Mouse (Mus musculus) limb, embryonic 12.5 days (tissue): ENCODE results near the gene Rassf4. TPM values are rescaled to one million over a fixed set of nuclear protein-coding genes. Genes with fewer than 3 reads are reported as not detected.

Experiments
- ATAC-seq: fragments of 200-750 bp; cut with Nextera tagmentation; 2 replicates; pipeline ENCODE4 v1.8.0; 2017; ENCODE audit warnings: low read depth, moderate TSS enrichment; ENCODE audit not compliant: insufficient number of reproducible peaks, insufficient read depth, low FRiP score, low TSS enrichment
- H3K27ac ChIP-seq: fragments of 300-500 bp; sonication (generic); 2 replicates; pipeline ENCODE4 v1.5.1; 2016; ENCODE audit warnings: mild to moderate bottlenecking, moderate library complexity
- H3K27me3 ChIP-seq: fragments of 300-500 bp; sonication (generic); 2 replicates; pipeline ENCODE4 v1.6.1; 2016; ENCODE audit warnings: mild to moderate bottlenecking, moderate library complexity
- H3K36me3 ChIP-seq: fragments of 300-500 bp; sonication (generic); 2 replicates; pipeline ENCODE4 v1.6.1; 2016; ENCODE audit warnings: mild to moderate bottlenecking, moderate library complexity
- H3K4me1 ChIP-seq: fragments of 300-500 bp; sonication (generic); replicated peaks from 2 replicates; pipeline ENCODE4 v1.6.1; 2016
- H3K4me2 ChIP-seq: fragments of 300-500 bp; sonication (generic); 2 replicates; pipeline ENCODE4 v1.6.1; 2016; ENCODE audit warnings: mild to moderate bottlenecking, moderate library complexity
- H3K4me3 ChIP-seq: fragments of 300-500 bp; sonication (generic); replicated peaks from 2 replicates; pipeline ENCODE4 v1.5.1; 2016; ENCODE audit warnings: mild to moderate bottlenecking
- H3K9ac ChIP-seq: fragments of 300-500 bp; sonication (generic); replicated peaks from 2 replicates; pipeline ENCODE4 v1.6.1; 2016; ENCODE audit warnings: mild to moderate bottlenecking, moderate library complexity
- H3K9me3 ChIP-seq: fragments of 300-500 bp; sonication (generic); 2 replicates; pipeline ENCODE4 v1.6.1; 2016; ENCODE audit warnings: mild to moderate bottlenecking, moderate library complexity
- WGBS: fragments of 180-500 bp; shearing (Covaris S2); methylation state at CpG from one replicate; pipeline ENCODE4 v1.1.7; 2016; 5-methylcytosine and 5-hydroxymethylcytosine counted together
- polyA plus RNA-seq: library from polyadenylated mRNA; unstranded; fragments of >200 nt; fragmentation: Nextera tagmentation; extraction: Ambion mirVana; gene quantifications from 2 replicates; pipeline ENCODE4 v1.2.1, GENCODE M21; 2016

Gene Rassf4
- polyA plus RNA-seq, 1 experiment from 2014 or later: 6.5 TPM

GRCm38 (mm10) chr6:116653191-116653590 is 20.6 kb downstream of the Rassf4 start:
- WGBS: 70% methylated on average over 3 of the region's 3 CpGs

GRCm38 (mm10) chr6:116651437-116652118 is 22.2 kb downstream of the Rassf4 start:
- H3K27me3 ChIP-seq: peaks cover 12% of the 10 kb centered on the region
- peak overlapping the region; percentile 13 for H3K4me3 ChIP-seq
- ATAC-seq: no peak
- no peaks in the 10 kb centered on the region for H3K36me3 ChIP-seq
- H3K27ac ChIP-seq: 0 out of 2 replicates have a peak overlapping the region, but pooled peaks have one; percentile 12
- H3K9me3 ChIP-seq: 0 out of 2 replicates have a peak, but pooled peaks cover 1% of the 10 kb centered on the region
- peaks cover 8% of the 10 kb centered on the region for H3K4me1 ChIP-seq
- 71% methylated on average over 20 of the region's 20 CpGs for WGBS
- no peak overlapping the region for H3K4me2 ChIP-seq
- no peak overlapping the region for H3K9ac ChIP-seq

More at GRCm38 (mm10) chr6:116653191-116653590, 20.6 kb downstream of the Rassf4 start:
- no peak overlapping the region for H3K27ac ChIP-seq
- no peak for ATAC-seq
- no peak overlapping the region for H3K4me2 ChIP-seq
- H3K9me3 ChIP-seq: 0 out of 2 replicates have a peak, but pooled peaks cover 4% of the 10 kb centered on the region
- peaks cover 8% of the 10 kb centered on the region for H3K4me1 ChIP-seq
- H3K9ac ChIP-seq: no peak overlapping the region
- peaks cover 12% of the 10 kb centered on the region for H3K27me3 ChIP-seq
- no peaks in the 10 kb centered on the region for H3K36me3 ChIP-seq
- no peak overlapping the region for H3K4me3 ChIP-seq

GRCm38 (mm10) chr6:116650406-116650805 is 23.3 kb downstream of the Rassf4 start, which contains the start of gene Depp1:
TSS of gene Depp1 (plus strand) at chr6:116650609.
- Histone ChIP-seq H3K4me1 (peaks cover 8% of the 10 kb centered on the region), H3K36me3 (no peaks in the 10 kb centered on the region), H3K9ac (no peak within 1 kb of the TSS), H3K4me3 (peak within 1 kb of the TSS; percentile 13; the same call in 1 of the 2 replicates), H3K4me2 (no peak within 1 kb of the TSS), H3K27me3 (peaks cover 12% of the 10 kb centered on the region), H3K9me3 (no peaks in the 10 kb centered on the region), H3K27ac (no peak within 1 kb of the TSS)
- 33% methylated on average over 6 of the region's 6 CpGs for WGBS
- ATAC-seq: peak; percentile 45; the same call in 1 of the 2 replicates

- Histone ChIP-seq H3K4me3 (no peak overlapping the region), H3K27ac (no peak overlapping the region), H3K4me1 (peaks cover 8% of the 10 kb centered on the region), H3K4me2 (no peak overlapping the region), H3K27me3 (peaks cover 12% of the 10 kb centered on the region), H3K9me3 (no peaks in the 10 kb centered on the region), H3K36me3 (no peaks in the 10 kb centered on the region), H3K9ac (no peak overlapping the region)
- ATAC-seq: no peak
- 91% methylated on average over 7 of the region's 7 CpGs for WGBS
Observed at GRCm38 (mm10) chr6:116649811-116650210, 23.9 kb downstream of the Rassf4 start.

DNA sequence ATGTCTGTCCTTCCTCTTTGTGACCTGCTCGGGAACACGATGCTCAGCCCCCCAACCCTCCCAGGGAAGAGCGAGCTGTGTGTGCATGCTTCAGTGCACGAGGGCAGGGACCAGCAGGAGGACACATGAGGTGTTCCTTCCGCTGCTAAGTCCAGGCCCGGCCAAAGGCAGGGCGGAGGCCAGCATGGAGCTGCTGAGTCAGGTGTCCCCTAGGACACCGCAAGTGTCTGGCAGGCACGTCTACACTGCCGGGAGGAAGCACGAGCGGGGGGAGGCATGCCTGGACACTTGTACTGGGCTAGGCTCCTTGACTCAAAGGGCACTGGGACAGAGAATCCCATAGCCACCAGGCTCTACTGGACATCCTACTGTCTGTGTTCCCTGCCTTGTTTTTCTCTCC is 26.0 kb downstream of the Rassf4 start:
- H3K27me3 ChIP-seq: peaks cover 12% of the 10 kb centered on the region
- no peak overlapping the region for H3K4me2 ChIP-seq
- no peaks in the 10 kb centered on the region for H3K9me3 ChIP-seq
- no peaks in the 10 kb centered on the region for H3K36me3 ChIP-seq
- H3K4me1 ChIP-seq: peaks cover 8% of the 10 kb centered on the region
- ATAC-seq: no peak
- WGBS: 81% methylated on average over 12 of the region's 12 CpGs
- H3K9ac ChIP-seq: no peak overlapping the region
- H3K27ac ChIP-seq: no peak overlapping the region
- H3K4me3 ChIP-seq: no peak overlapping the region

GRCm38 (mm10) chr6:116644335-116644734 is 29.4 kb downstream of the Rassf4 start:
- 59% methylated on average over 3 of the region's 3 CpGs for WGBS
- Histone ChIP-seq H3K4me3 (no peak overlapping the region), H3K4me2 (no peak overlapping the region), H3K27ac (no peak overlapping the region), H3K9me3 (no peaks in the 10 kb centered on the region), H3K9ac (no peak overlapping the region), H3K4me1 (no peaks in the 10 kb centered on the region), H3K36me3 (no peaks in the 10 kb centered on the region), H3K27me3 (no peaks in the 10 kb centered on the region)
- ATAC-seq: no peak

DNA sequence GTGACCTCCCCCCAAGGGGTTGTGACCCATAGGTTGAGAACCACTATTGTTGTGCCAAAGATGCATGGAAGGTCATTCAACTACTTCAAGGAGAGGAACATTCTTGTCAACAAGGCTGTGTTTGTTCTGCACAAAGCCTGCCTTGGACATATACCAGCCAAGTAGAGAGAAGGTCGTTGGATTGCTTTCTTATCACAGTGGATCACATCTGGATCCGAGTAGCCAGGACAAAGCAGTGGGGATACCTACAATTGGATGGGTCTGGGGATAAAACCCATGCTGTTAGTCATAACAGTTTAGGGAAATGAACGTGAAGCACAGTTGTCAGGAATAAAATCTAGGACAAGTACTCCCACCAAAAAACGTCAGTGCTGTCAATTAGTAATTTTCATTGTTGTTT is 29.9 kb downstream of the Rassf4 start:
- no peaks in the 10 kb centered on the region for H3K36me3 ChIP-seq
- WGBS: 73% methylated on average over 4 of the region's 4 CpGs
- no peaks in the 10 kb centered on the region for H3K27me3 ChIP-seq
- no peaks in the 10 kb centered on the region for H3K9me3 ChIP-seq
- H3K4me1 ChIP-seq: no peaks in the 10 kb centered on the region
- no peak for ATAC-seq
- no peak overlapping the region for H3K4me2 ChIP-seq
- no peak overlapping the region for H3K9ac ChIP-seq
- no peak overlapping the region for H3K27ac ChIP-seq
- no peak overlapping the region for H3K4me3 ChIP-seq

DNA sequence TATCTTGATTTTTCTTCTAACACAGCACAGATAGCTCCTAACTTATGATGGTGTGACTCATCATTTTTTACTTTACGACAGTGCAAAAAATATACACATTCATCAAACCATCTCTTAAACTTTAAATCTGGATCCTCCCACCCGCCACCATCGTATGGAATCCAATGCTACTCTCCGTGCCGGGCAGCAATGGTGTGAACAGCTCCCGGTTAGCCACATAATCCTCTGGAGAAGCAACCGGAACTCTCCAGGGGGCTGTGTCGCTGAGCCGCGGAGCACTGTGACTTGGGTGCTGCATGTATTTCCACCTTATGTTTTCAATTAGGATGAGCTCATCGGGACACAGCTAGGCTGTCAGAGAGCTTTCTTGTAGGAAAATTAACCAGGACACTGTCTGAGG is 30.8 kb downstream of the Rassf4 start:
- Histone ChIP-seq H3K27me3 (no peaks in the 10 kb centered on the region), H3K9me3 (no peaks in the 10 kb centered on the region), H3K4me3 (no peak overlapping the region), H3K4me2 (no peak overlapping the region), H3K4me1 (no peaks in the 10 kb centered on the region), H3K36me3 (no peaks in the 10 kb centered on the region), H3K9ac (no peak overlapping the region), H3K27ac (no peak overlapping the region)
- 74% methylated on average over 11 of the region's 11 CpGs for WGBS
- ATAC-seq: no peak

GRCm38 (mm10) chr6:116639663-116640062 is 34.1 kb downstream of the Rassf4 start:
- Histone ChIP-seq H3K4me1 (peaks cover 6% of the 10 kb centered on the region; the same call in 1 of the 2 replicates), H3K4me3 (no peak overlapping the region), H3K9me3 (no peaks in the 10 kb centered on the region), H3K9ac (no peak overlapping the region), H3K36me3 (no peaks in the 10 kb centered on the region), H3K27ac (no peak overlapping the region), H3K27me3 (no peaks in the 10 kb centered on the region), H3K4me2 (no peak overlapping the region)
- ATAC-seq: no peak
- WGBS: 84% methylated on average over 2 of the region's 2 CpGs

DNA sequence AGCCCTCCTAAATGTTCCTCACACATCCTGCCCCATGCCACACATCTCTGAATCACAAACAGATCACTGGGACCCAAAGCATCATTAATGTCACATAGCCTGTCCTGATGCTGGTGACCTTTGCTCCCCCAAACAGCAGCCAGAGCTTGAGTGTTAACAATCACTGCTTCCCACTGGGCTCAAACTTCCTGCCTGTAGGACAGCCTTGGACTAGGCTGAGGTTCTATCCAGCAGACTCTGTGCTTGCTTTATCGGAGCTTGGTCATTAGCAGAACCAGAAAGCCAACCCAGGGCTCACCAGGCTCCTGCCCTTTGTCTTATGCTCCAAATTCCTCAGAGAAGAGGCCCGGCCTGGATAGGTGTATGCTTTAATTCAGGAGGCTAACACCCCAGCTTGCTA is 34.9 kb downstream of the Rassf4 start:
- Histone ChIP-seq H3K27me3 (no peaks in the 10 kb centered on the region), H3K4me2 (no peak overlapping the region), H3K27ac (no peak overlapping the region), H3K36me3 (no peaks in the 10 kb centered on the region), H3K4me3 (no peak overlapping the region), H3K4me1 (peaks cover 6% of the 10 kb centered on the region; the same call in 1 of the 2 replicates), H3K9ac (no peak overlapping the region), H3K9me3 (no peaks in the 10 kb centered on the region)
- no peak for ATAC-seq
- 72% methylated on average over 2 of the region's 2 CpGs for WGBS

DNA sequence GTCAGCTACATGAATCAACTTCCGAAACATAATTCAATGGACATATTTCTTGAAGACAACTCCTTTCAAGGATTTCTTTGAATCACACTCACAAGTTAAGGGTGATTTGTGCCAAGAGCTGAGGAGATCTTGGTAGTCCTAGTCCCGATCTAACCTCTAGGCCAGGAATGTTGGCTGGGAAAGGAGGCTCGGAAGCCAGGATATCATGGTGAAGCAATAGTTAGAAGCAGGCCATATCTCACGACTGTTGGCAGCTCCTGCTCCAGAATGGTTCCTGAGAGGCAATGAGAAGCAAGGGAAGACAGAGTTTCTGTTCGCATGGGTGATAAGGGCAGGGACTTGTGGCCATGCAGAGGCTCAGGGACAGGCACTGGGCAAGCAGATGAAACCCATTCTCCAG is 36.3 kb downstream of the Rassf4 start:
- Histone ChIP-seq H3K36me3 (no peaks in the 10 kb centered on the region), H3K4me3 (no peak overlapping the region), H3K4me2 (no peak overlapping the region), H3K9ac (no peak overlapping the region), H3K27ac (no peak overlapping the region), H3K9me3 (no peaks in the 10 kb centered on the region), H3K4me1 (peaks cover 6% of the 10 kb centered on the region; the same call in 1 of the 2 replicates), H3K27me3 (no peaks in the 10 kb centered on the region)
- 90% methylated on average over 5 of the region's 5 CpGs for WGBS
- no peak for ATAC-seq
